Mouse (Mus musculus) E14TG2a.4 (cell line): ENCODE data around the gene Enc1.

Source experiments
- CTCF ChIP-seq: conservative IDR thresholded peaks from 2 replicates; pipeline ENCODE4 v1.5.1; 2014; ENCODE audit warnings: low read length
- NANOG ChIP-seq: IDR thresholded peaks from 2 replicates; pipeline ENCODE4 v1.6.1; 2014; ENCODE audit warnings: borderline replicate concordance, low read length, mixed read lengths

DNA sequence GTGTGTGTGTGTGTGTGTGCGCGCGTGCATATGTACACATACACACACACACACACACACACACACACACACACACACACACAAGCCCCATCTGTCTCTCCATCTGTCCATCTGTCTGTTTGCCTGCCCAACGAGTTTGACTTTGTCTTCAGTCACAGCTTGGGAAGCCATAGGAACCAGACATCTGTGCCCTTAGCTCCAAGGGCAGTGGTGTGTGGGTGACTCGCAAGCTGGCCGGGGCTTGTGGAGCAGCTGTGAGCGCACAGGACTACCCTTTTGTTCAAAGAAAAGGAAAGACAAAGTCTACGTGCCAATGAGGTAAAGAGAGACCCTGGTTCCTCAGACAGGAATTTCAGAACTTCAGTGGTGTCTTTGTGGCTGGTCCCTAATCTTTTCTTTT lies 51.1 kb downstream of the Enc1 start:
- TF ChIP-seq CTCF (no peak), NANOG (no peak)
